Comparison of ENCODE assay signal across 17 mouse cellular contexts in genomic region chr15:3295986-3296385, GRCm38 (mm10). TPM values are rescaled to one million over a fixed set of nuclear protein-coding genes. Genes with fewer than 3 reads are reported as not detected.
DNase-seq lines count a peak whose midpoint lies in the region; TF ChIP-seq lines count a peak whose summit lies in the region.
"Had no signal": no experiment of that assay in that cellular context is flagged by ENCODE, and none has a peak within 500 bp of the region (broad histone marks: within the 10 kb centered on the region; RNA-seq: fewer than 3 reads in every experiment).

No protein-coding gene starts in this region.

- H3K4me3 ChIP-seq in gastrocnemius, adult 2 months: no peak overlapping the region
- H3K4me3 ChIP-seq in left cerebral cortex, adult 2 months: no peak overlapping the region
- H3K4me3 ChIP-seq: erythroblast, embryonic 14.5 days; hindbrain, embryonic 10.5 days; limb, embryonic 12.5 days had no signal

- intact Hi-C loops in gastrocnemius, adult 2 months (cut with DNase I): loop anchor here (5.0 kb wide), 1 partner anchor 611 kb away; no protein-coding TSS in a partner anchor
- intact Hi-C loops in gastrocnemius, postnatal 14 days (cut with DNase I; ENCODE audit: low total_unique reads): loop anchor here (10.0 kb wide), 1 partner anchor 149 kb away; no protein-coding TSS in a partner anchor
- intact Hi-C loops in left cerebral cortex, adult 2 months (cut with DNase I): loop anchor here (1.0 to 10.0 kb wide), 5 partner anchors 289 to 746 kb away; partner anchors contain the start of genes Ghr and Oxct1

- H3K27ac ChIP-seq in gastrocnemius, adult 2 months: no peak overlapping the region
- H3K27ac ChIP-seq in left cerebral cortex, adult 2 months: no peak overlapping the region
- H3K27ac ChIP-seq: hindbrain, embryonic 10.5 days; limb, embryonic 12.5 days had no signal

- no peak for DNase-seq in gastrocnemius, adult 2 months
- DNase-seq in gastrocnemius, postnatal 14 days: no peak
- DNase-seq in left cerebral cortex, adult 2 months (ENCODE audit: extremely low spot score in 1 of 2, low spot score in 2 of 2): no peak
- DNase-seq in left cerebral cortex, adult 18-20 months (ENCODE audit: low spot score in 2 of 2): no peak
- DNase-seq in 3T3-L1 (ENCODE audit: low read depth, low spot score): peak; percentile 53
- peak; percentile 59 for DNase-seq in adipocyte (ENCODE audit: low spot score)
- no peak for DNase-seq in thymus, adult 18-20 months
- DNase-seq: adrenal gland, postnatal 10 days; cerebellum, adult 9-11 months; kidney, adult 11 months; kidney, postnatal 25 days; right cerebral cortex, adult 18-20 months; thymus, postnatal 36 days had no signal

- peak; percentile 55 for TF ChIP-seq CTCF in gastrocnemius, adult 2 months (IDR thresholded peaks at IDR 0.05)
- TF ChIP-seq CTCF in left cerebral cortex, adult 2 months (IDR thresholded peaks at IDR 0.05): peak; percentile 55

RNA-seq across cellular contexts. Expression of gene Ccdc152, which starts 7.3 kb away (rescaled TPM):
- not detected for total RNA-seq in gastrocnemius, adult 2 months (2021)
- total RNA-seq in gastrocnemius, postnatal 14 days (2021): not detected
- not detected for total RNA-seq in left cerebral cortex, adult 2 months (2021)
- total RNA-seq in left cerebral cortex, adult 18-20 months (2021): not detected
- total RNA-seq: adrenal gland, postnatal 10 days; gastrocnemius, postnatal 4 days had no signal

RNA-seq across cellular contexts. Expression of gene Selenop, which starts 27.6 kb away (rescaled TPM):
- total RNA-seq in gastrocnemius, adult 2 months (2021): 100 to 1,000 TPM; 104 to 171 TPM
- total RNA-seq in gastrocnemius, postnatal 14 days (2021): 100 to 1,000 TPM; 168 to 169 TPM
- total RNA-seq in left cerebral cortex, adult 2 months (2021): 100 to 1,000 TPM; 284 to 293 TPM
- total RNA-seq in left cerebral cortex, adult 18-20 months (2021): 100 to 1,000 TPM; 241 to 307 TPM

Comparison
In these comparisons a context has a peak if more than half of its experiments do, and no peak if none do; other contexts are left out.
1. DNase-seq: peak in 3T3-L1 (single experiment) and adipocyte (single experiment); none in gastrocnemius, adult 2 months (single experiment), gastrocnemius, postnatal 14 days (single experiment), left cerebral cortex, adult 2 months (0 of 2), left cerebral cortex, adult 18-20 months (0 of 2) and thymus, adult 18-20 months (0 of 2).